Mouse (Mus musculus) stomach, embryonic 16.5 days (tissue): Measurements from ENCODE around the gene Malrd1. TPM values are rescaled to one million over a fixed set of nuclear protein-coding genes. Genes with fewer than 3 reads are reported as not detected.

Experiments
- ATAC-seq: fragments of 200-750 bp; cut with Nextera tagmentation; 2 replicates; pipeline ENCODE4 v1.8.0; 2017; ENCODE audit warnings: moderate number of reproducible peaks, moderate TSS enrichment; ENCODE audit not compliant: insufficient read depth, low FRiP score
- H3K27ac ChIP-seq: fragments of 300-500 bp; sonication (generic); 2 replicates; pipeline ENCODE4 v1.5.1; 2014; ENCODE audit warnings: low read length
- H3K27me3 ChIP-seq: fragments of 300-500 bp; sonication (generic); 2 replicates; pipeline ENCODE4 v1.6.1; 2014; ENCODE audit warnings: low read length, control low read depth, mixed read lengths; ENCODE audit not compliant: control insufficient read depth, insufficient read depth
- H3K36me3 ChIP-seq: fragments of 300-500 bp; sonication (generic); 2 replicates; pipeline ENCODE4 v1.6.1; 2014; ENCODE audit warnings: low read length; ENCODE audit not compliant: control insufficient read depth, insufficient read depth
- H3K4me1 ChIP-seq: fragments of 300-500 bp; sonication (generic); 2 replicates; pipeline ENCODE4 v1.6.1; 2014; ENCODE audit warnings: low read length, control low read depth, mixed read lengths; ENCODE audit not compliant: control insufficient read depth, insufficient read depth
- H3K4me2 ChIP-seq: fragments of 300-500 bp; sonication (generic); 2 replicates; pipeline ENCODE4 v1.6.1; 2014; ENCODE audit warnings: low read depth, low read length, mixed read lengths
- H3K4me3 ChIP-seq: fragments of 300-500 bp; sonication (generic); replicated peaks from 2 replicates; pipeline ENCODE4 v1.5.1; 2014; ENCODE audit warnings: mild to moderate bottlenecking, low read length
- H3K9ac ChIP-seq: fragments of 300-500 bp; sonication (generic); 2 replicates; pipeline ENCODE4 v1.6.1; 2014; ENCODE audit warnings: low read length
- H3K9me3 ChIP-seq: fragments of 300-500 bp; sonication (generic); replicated peaks from 2 replicates; pipeline ENCODE4 v1.6.1; 2016; ENCODE audit warnings: low read length, control low read depth; ENCODE audit not compliant: control insufficient read depth
- WGBS: fragments of 180-500 bp; shearing (Covaris S2); extraction: QIAGEN DNeasy Blood & Tissue Kit; methylation state at CpG from one replicate; pipeline ENCODE4 v1.1.7; 2014; 5-methylcytosine and 5-hydroxymethylcytosine counted together
- polyA plus RNA-seq: library from polyadenylated mRNA; unstranded; fragments of >200 nt; fragmentation: Nextera tagmentation; extraction: Ambion mirVana; gene quantifications from 2 replicates; pipeline ENCODE4 v1.2.1, GENCODE M21; 2015

The Malrd1 gene
- polyA plus RNA-seq, 1 experiment from 2014 or later: 0.04 TPM

DNA sequence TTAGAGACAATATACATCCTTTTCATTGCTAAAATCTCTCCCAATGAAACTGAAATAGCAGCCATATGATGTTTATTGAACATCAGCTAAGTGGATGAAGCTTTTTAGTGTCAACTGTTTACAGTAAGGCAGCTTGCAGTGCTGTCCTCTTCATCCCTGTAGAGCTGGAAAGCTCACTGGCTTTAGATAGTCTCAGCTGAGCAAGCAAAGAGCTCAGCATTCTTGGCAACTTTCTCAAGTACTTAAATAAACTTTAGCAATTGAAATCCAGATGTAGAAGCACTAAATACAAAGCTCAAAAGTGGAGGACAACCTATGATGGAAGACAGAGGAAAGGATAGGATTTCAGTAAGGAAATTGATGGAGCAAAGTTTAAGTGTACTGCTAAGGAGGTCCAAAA lies 626.3 kb downstream of the Malrd1 start:
- no peak for ATAC-seq
- Histone ChIP-seq H3K27ac (no peak overlapping the region), H3K36me3 (no peaks in the 10 kb centered on the region), H3K4me3 (no peak overlapping the region), H3K9me3 (no peaks in the 10 kb centered on the region), H3K27me3 (no peaks in the 10 kb centered on the region), H3K4me1 (no peaks in the 10 kb centered on the region), H3K4me2 (no peak overlapping the region), H3K9ac (no peak overlapping the region)

DNA sequence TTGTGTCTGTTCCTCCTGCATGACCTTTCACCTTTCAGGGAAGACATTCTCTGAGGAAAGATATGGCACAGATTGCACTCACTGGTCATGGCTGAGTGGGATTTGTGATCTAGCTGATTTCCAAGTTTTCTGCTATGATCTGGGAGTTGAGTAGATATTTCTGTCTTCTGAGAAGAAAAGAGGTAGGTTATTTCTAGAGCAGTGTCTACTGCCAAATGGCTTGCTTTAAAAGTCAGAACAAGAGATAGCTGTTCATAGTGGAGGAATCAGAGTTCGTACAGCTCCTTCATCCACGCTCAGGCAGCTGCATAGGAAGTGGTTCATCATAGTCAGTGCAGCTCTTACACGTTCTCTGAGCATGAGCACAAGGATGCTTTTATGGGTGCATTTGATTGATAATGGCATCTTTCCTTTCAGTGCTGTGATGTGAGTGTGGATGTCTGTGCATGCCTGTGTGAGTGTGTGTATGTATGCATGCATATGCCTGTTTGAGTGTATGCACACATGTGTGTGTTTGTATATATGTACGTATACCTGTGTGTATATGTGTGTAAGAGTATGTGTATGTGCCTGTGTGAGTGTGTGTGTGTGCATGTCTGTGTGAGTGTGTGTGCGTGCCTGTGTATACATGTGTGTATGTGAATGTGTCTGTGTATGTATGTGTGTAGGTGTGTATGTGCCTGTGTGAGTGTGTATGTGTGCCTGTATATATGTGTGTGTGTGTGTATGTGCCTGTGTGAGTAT lies 637.1 kb downstream of the Malrd1 start:
- H3K27me3 ChIP-seq: no peaks in the 10 kb centered on the region
- no peak for ATAC-seq
- H3K4me2 ChIP-seq: no peak overlapping the region
- H3K36me3 ChIP-seq: no peaks in the 10 kb centered on the region
- no peak overlapping the region for H3K9ac ChIP-seq
- H3K27ac ChIP-seq: no peak overlapping the region
- H3K4me3 ChIP-seq: no peak overlapping the region
- 67% methylated on average over 5 of the region's 5 CpGs for WGBS
- no peaks in the 10 kb centered on the region for H3K9me3 ChIP-seq
- H3K4me1 ChIP-seq: no peaks in the 10 kb centered on the region

DNA sequence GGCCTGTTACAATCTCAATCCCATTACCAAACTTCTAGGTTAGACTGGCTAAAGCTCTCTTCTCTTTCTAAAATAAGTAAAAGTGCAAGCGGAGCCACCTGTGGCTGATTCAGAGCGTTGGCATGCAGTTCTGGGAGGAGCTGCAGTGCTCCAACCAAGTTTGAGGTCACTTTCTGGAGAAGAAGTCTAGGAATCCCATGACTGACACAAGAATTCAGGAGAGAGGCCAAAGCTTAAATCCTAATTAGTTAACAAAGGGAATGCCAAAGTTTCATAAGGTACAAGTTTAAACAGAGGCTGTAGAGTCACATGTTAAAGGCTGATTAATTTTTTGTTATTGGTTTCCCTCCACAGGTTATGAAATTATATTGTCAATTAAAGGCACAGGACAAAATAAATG lies 642.3 kb downstream of the Malrd1 start:
- no peak overlapping the region for H3K4me2 ChIP-seq
- no peaks in the 10 kb centered on the region for H3K27me3 ChIP-seq
- no peaks in the 10 kb centered on the region for H3K9me3 ChIP-seq
- no peaks in the 10 kb centered on the region for H3K36me3 ChIP-seq
- 60% methylated on average over 2 of the region's 2 CpGs for WGBS
- H3K4me1 ChIP-seq: 0 out of 2 replicates have a peak, but pooled peaks cover 3% of the 10 kb centered on the region
- no peak for ATAC-seq
- H3K4me3 ChIP-seq: no peak overlapping the region
- H3K27ac ChIP-seq: no peak overlapping the region
- no peak overlapping the region for H3K9ac ChIP-seq

DNA sequence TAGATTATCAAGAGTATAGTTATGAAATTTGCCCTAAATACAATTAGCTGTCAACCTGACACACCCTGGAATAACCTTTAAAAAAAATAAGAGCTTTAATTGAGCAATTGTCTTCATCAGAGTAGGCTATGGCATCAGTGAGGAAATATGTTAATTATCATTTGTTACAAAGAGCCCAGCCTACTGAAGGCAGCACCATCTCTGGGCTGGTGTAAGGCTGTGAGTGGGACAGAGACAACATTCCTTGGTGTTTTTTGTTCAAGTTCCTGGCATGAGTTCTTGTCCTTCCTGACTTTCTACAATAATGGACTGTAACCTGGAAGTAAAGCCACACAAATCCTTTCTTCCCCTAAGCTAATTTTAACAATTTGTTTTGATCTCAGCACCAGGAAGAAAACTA lies 645.8 kb downstream of the Malrd1 start:
- Histone ChIP-seq H3K36me3 (no peaks in the 10 kb centered on the region), H3K9me3 (no peaks in the 10 kb centered on the region), H3K4me1 (0 out of 2 replicates have a peak, but pooled peaks cover 3% of the 10 kb centered on the region), H3K4me2 (no peak overlapping the region), H3K27me3 (no peaks in the 10 kb centered on the region), H3K9ac (no peak overlapping the region), H3K4me3 (no peak overlapping the region), H3K27ac (no peak overlapping the region)
- ATAC-seq: no peak

DNA sequence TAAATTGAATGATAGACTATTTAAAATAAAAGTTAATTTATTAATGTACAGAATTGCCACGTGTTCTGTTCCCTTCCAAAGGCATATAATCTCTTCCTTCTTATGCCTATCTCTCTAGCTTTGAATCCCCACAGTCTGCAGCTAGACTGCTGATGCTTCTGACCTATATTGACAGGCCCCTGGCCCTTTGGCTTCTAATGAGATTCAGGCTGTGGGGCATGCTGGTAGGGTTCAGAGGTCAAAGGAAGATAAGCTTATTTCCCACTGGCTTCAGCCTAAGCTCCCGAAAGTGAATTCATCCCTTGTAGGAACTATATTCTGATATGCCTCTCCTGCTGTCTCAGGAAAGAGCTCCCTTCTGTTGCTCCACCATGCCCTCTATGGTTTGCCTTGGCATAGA lies 647.1 kb downstream of the Malrd1 start:
- no peak for ATAC-seq
- no peak overlapping the region for H3K4me3 ChIP-seq
- no peak overlapping the region for H3K27ac ChIP-seq
- WGBS: 41% methylated on average over 2 of the region's 2 CpGs
- H3K9ac ChIP-seq: no peak overlapping the region
- H3K4me2 ChIP-seq: no peak overlapping the region
- no peaks in the 10 kb centered on the region for H3K27me3 ChIP-seq
- H3K9me3 ChIP-seq: no peaks in the 10 kb centered on the region
- 0 out of 2 replicates have a peak, but pooled peaks cover 3% of the 10 kb centered on the region for H3K4me1 ChIP-seq
- H3K36me3 ChIP-seq: no peaks in the 10 kb centered on the region

DNA sequence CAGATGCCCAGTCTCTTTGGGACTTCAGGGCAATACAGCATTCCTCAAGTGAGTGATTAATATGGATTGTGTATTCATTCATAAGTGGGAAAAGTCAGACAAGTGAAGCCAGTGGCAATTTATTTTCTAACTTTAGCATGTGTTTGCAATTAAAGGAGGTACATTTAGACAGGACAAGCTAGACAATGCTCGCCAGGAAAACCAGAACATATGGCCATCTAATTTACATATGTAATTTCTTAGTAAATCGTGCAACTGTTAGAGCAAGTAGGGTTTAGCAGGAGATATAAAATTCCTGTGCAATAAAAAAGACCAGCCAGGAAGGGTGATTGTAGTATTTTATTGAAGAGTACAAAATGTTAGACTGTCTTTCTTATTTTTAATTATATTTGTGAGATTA lies 655.9 kb downstream of the Malrd1 start:
- Histone ChIP-seq H3K4me1 (no peaks in the 10 kb centered on the region), H3K9me3 (no peaks in the 10 kb centered on the region), H3K9ac (no peak overlapping the region), H3K4me3 (no peak overlapping the region), H3K27me3 (no peaks in the 10 kb centered on the region), H3K4me2 (no peak overlapping the region), H3K36me3 (no peaks in the 10 kb centered on the region), H3K27ac (no peak overlapping the region)
- ATAC-seq: no peak
- 63% methylated on average over 2 of the region's 2 CpGs for WGBS

DNA sequence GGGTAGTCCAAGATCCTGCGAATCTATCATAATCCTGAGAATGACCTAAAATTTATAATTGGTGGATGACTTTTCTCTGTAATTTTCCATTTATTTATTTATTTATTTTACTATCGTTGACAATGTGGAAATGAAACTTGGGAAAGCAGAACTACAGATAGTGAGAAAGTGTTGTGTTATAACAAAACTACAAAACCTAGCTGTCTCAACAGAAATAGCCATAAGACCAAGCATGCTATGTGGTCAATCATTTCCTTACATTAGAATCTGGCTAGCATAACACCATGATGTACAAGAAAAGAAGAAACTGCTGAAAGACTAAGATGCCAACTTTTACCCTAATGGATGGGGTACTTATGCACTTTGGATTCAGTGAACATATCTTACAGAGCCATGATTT lies 656.9 kb downstream of the Malrd1 start:
- Histone ChIP-seq H3K9me3 (no peaks in the 10 kb centered on the region), H3K4me3 (no peak overlapping the region), H3K9ac (no peak overlapping the region), H3K27me3 (no peaks in the 10 kb centered on the region), H3K4me2 (no peak overlapping the region), H3K27ac (no peak overlapping the region), H3K4me1 (no peaks in the 10 kb centered on the region), H3K36me3 (no peaks in the 10 kb centered on the region)
- ATAC-seq: no peak
- 89% methylated on average over 2 of the region's 2 CpGs for WGBS

DNA sequence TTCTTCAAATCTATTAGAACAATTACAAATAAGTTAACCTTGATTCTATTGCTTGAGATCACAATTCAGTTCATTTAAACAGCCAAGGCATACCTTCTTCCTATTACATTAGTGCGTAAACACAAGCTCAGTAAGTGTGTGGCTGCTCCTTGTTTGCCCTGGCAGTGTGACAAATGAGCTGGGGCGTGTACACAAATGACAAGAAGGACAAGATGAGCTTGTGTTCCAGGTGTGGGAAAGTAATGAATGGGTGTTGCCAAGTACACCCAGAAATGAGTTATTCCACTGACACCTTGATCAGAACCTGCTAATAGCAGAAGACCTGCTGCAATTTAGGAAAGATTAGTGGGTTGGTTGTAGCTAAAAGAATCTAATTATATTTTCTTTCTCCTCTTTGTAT lies 683.7 kb downstream of the Malrd1 start:
- WGBS: 46% methylated on average over 2 of the region's 2 CpGs
- H3K9ac ChIP-seq: no peak overlapping the region
- no peak for ATAC-seq

DNA sequence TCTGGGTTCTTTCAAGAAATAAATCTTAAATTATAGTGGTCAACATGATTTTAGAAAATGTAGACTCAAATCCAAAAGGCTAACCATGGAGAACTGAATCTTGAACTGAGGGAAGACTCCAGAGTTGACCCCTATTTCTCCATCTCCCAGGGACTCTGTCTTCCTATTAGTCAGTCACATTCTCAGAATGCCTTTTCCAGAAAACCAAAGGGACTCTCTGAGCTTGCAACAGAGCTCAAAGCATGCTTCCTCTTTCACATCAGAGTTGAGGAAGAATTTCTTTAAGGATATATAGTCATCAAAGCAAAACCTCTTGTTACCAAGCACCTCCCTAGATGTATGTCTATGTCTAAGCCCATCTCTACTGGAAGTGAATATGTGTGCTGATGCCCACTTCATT lies 686.5 kb downstream of the Malrd1 start:
- Histone ChIP-seq H3K27me3 (no peaks in the 10 kb centered on the region), H3K27ac (no peak overlapping the region), H3K9ac (no peak overlapping the region), H3K36me3 (no peaks in the 10 kb centered on the region), H3K4me1 (no peaks in the 10 kb centered on the region), H3K4me2 (no peak overlapping the region), H3K9me3 (no peaks in the 10 kb centered on the region), H3K4me3 (no peak overlapping the region)
- no peak for ATAC-seq

More for the DNA sequence above, 683.7 kb downstream of the Malrd1 start:
- Histone ChIP-seq H3K4me1 (no peaks in the 10 kb centered on the region), H3K27ac (no peak overlapping the region), H3K27me3 (no peaks in the 10 kb centered on the region), H3K36me3 (no peaks in the 10 kb centered on the region), H3K4me3 (no peak overlapping the region), H3K9me3 (no peaks in the 10 kb centered on the region), H3K4me2 (no peak overlapping the region)
